Mouse (Mus musculus): ENCODE results near the gene Ttc28. TPM values are rescaled to one million over a fixed set of nuclear protein-coding genes. Genes with fewer than 3 reads are reported as not detected.

Gene Ttc28
- polyA plus RNA-seq, 1 experiment from 2014 or later: 14.5 TPM

- H3K27ac ChIP-seq: peak overlapping the region; percentile 68
- peaks cover 38% of the 10 kb centered on the region for H3K36me3 ChIP-seq
- WGBS: 55% methylated on average over 12 of the region's 12 CpGs
- no peaks in the 10 kb centered on the region for H3K9me3 ChIP-seq
- DNase-seq (ENCODE audit: low spot score): no peak
- peaks cover 54% of the 10 kb centered on the region for H3K27me3 ChIP-seq (ENCODE audit: insufficient read depth, poor library complexity, severe bottlenecking)
- H3K4me1 ChIP-seq (replicated peaks): peaks cover 83% of the 10 kb centered on the region
- no peak overlapping the region for H3K4me3 ChIP-seq
Observed at GRCm38 (mm10) chr5:111229041-111229394, 349.4 kb downstream of the Ttc28 start.

- Histone ChIP-seq H3K4me1 (replicated peaks) (peaks cover 88% of the 10 kb centered on the region), H3K9me3 (no peaks in the 10 kb centered on the region), H3K27ac (peak overlapping the region; percentile 68), H3K27me3 (ENCODE audit: insufficient read depth, poor library complexity, severe bottlenecking) (peaks cover 48% of the 10 kb centered on the region), H3K4me3 (no peak overlapping the region), H3K36me3 (peaks cover 33% of the 10 kb centered on the region)
- DNase-seq (ENCODE audit: low spot score): no peak
- WGBS: 34% methylated on average over 3 of the region's 3 CpGs
Observed at GRCm38 (mm10) chr5:111229671-111230070, 350.1 kb downstream of the Ttc28 start.

GRCm38 (mm10) chr5:111231044-111231443, 351.4 kb downstream of the Ttc28 start:
- Histone ChIP-seq H3K27ac (peak overlapping the region; percentile 67; the same call in 1 of the 2 replicates), H3K4me3 (no peak overlapping the region), H3K27me3 (ENCODE audit: insufficient read depth, poor library complexity, severe bottlenecking) (peaks cover 35% of the 10 kb centered on the region), H3K4me1 (replicated peaks) (peaks cover 93% of the 10 kb centered on the region), H3K9me3 (no peaks in the 10 kb centered on the region), H3K36me3 (peaks cover 29% of the 10 kb centered on the region; the same call in 1 of the 2 replicates)
- no peak for DNase-seq (ENCODE audit: low spot score)
- 66% methylated on average over 13 of the region's 13 CpGs for WGBS

GRCm38 (mm10) chr5:111231769-111232168, 352.2 kb downstream of the Ttc28 start:
- Histone ChIP-seq H3K4me3 (no peak overlapping the region), H3K36me3 (peaks cover 28% of the 10 kb centered on the region), H3K27me3 (ENCODE audit: insufficient read depth, poor library complexity, severe bottlenecking) (peaks cover 28% of the 10 kb centered on the region), H3K27ac (peak overlapping the region; percentile 64), H3K4me1 (replicated peaks) (peaks cover 87% of the 10 kb centered on the region), H3K9me3 (no peaks in the 10 kb centered on the region)
- no peak for DNase-seq (ENCODE audit: low spot score)
- WGBS: 33% methylated on average over 1 of the region's 1 CpGs

GRCm38 (mm10) chr5:111233022-111233709, 353.6 kb downstream of the Ttc28 start:
- H3K27ac ChIP-seq: peak overlapping the region; percentile 46
- no peaks in the 10 kb centered on the region for H3K9me3 ChIP-seq
- no peak overlapping the region for H3K4me3 ChIP-seq
- 69% methylated on average over 24 of the region's 24 CpGs for WGBS
- peaks cover 32% of the 10 kb centered on the region for H3K36me3 ChIP-seq
- DNase-seq (ENCODE audit: low spot score): no peak
- peaks cover 21% of the 10 kb centered on the region for H3K27me3 ChIP-seq (ENCODE audit: insufficient read depth, poor library complexity, severe bottlenecking)
- H3K4me1 ChIP-seq (replicated peaks): peaks cover 73% of the 10 kb centered on the region

GRCm38 (mm10) chr5:111235131-111235530, 355.5 kb downstream of the Ttc28 start:
- peak overlapping the region; percentile 35 for H3K27ac ChIP-seq
- 91% methylated on average over 12 of the region's 12 CpGs for WGBS
- no peak for DNase-seq (ENCODE audit: low spot score)

GRCm38 (mm10) chr5:111237176-111237636, 357.6 kb downstream of the Ttc28 start:
- Histone ChIP-seq H3K4me3 (no peak overlapping the region), H3K4me1 (replicated peaks) (peaks cover 42% of the 10 kb centered on the region), H3K27ac (no peak overlapping the region), H3K9me3 (no peaks in the 10 kb centered on the region), H3K36me3 (peaks cover 31% of the 10 kb centered on the region), H3K27me3 (ENCODE audit: insufficient read depth, poor library complexity, severe bottlenecking) (peaks cover 20% of the 10 kb centered on the region)
- WGBS: 91% methylated on average over 9 of the region's 9 CpGs
- no peak for DNase-seq (ENCODE audit: low spot score)

More at GRCm38 (mm10) chr5:111235131-111235530, 355.5 kb downstream of the Ttc28 start:
- no peaks in the 10 kb centered on the region for H3K9me3 ChIP-seq
- peaks cover 21% of the 10 kb centered on the region for H3K27me3 ChIP-seq (ENCODE audit: insufficient read depth, poor library complexity, severe bottlenecking)
- no peak overlapping the region for H3K4me3 ChIP-seq
- peaks cover 36% of the 10 kb centered on the region for H3K36me3 ChIP-seq
- H3K4me1 ChIP-seq (replicated peaks): peaks cover 61% of the 10 kb centered on the region

GRCm38 (mm10) chr5:111239223-111239622, 359.6 kb downstream of the Ttc28 start:
- Histone ChIP-seq H3K4me3 (no peak overlapping the region), H3K27me3 (ENCODE audit: insufficient read depth, poor library complexity, severe bottlenecking) (peaks cover 18% of the 10 kb centered on the region; the same call in 1 of the 2 replicates), H3K9me3 (no peaks in the 10 kb centered on the region), H3K36me3 (peaks cover 31% of the 10 kb centered on the region), H3K27ac (no peak overlapping the region), H3K4me1 (replicated peaks) (peaks cover 46% of the 10 kb centered on the region)
- no peak for DNase-seq (ENCODE audit: low spot score)
- 45% methylated on average over 7 of the region's 7 CpGs for WGBS

GRCm38 (mm10) chr5:111243447-111244040, 363.9 kb downstream of the Ttc28 start:
- H3K27me3 ChIP-seq (ENCODE audit: insufficient read depth, poor library complexity, severe bottlenecking): peaks cover 15% of the 10 kb centered on the region; the same call in 1 of the 2 replicates
- no peaks in the 10 kb centered on the region for H3K9me3 ChIP-seq
- H3K27ac ChIP-seq: 0 out of 2 replicates have a peak overlapping the region, but pooled peaks have one; percentile 59
- H3K36me3 ChIP-seq: peaks cover 11% of the 10 kb centered on the region
- peaks cover 49% of the 10 kb centered on the region for H3K4me1 ChIP-seq (replicated peaks)
- WGBS: 17% methylated on average over 14 of the region's 14 CpGs
- DNase-seq (ENCODE audit: low spot score): peak; percentile 69
- H3K4me3 ChIP-seq: 0 out of 2 replicates have a peak overlapping the region, but pooled peaks have one; percentile 7

GRCm38 (mm10) chr5:111244061-111244460, 364.5 kb downstream of the Ttc28 start:
- DNase-seq (ENCODE audit: low spot score): no peak
- Histone ChIP-seq H3K36me3 (peaks cover 10% of the 10 kb centered on the region), H3K27ac (peak overlapping the region; percentile 59; the same call in 1 of the 2 replicates), H3K27me3 (ENCODE audit: insufficient read depth, poor library complexity, severe bottlenecking) (peaks cover 15% of the 10 kb centered on the region; the same call in 1 of the 2 replicates), H3K9me3 (no peaks in the 10 kb centered on the region), H3K4me1 (replicated peaks) (peaks cover 49% of the 10 kb centered on the region), H3K4me3 (no peak overlapping the region)
- WGBS: 40% methylated on average over 9 of the region's 9 CpGs

GRCm38 (mm10) chr5:111247571-111248265, 368.1 kb downstream of the Ttc28 start:
- peaks cover 3% of the 10 kb centered on the region; the same call in 1 of the 2 replicates for H3K27me3 ChIP-seq (ENCODE audit: insufficient read depth, poor library complexity, severe bottlenecking)
- 86% methylated on average over 10 of the region's 10 CpGs for WGBS
- H3K27ac ChIP-seq: peak overlapping the region; percentile 47; the same call in 1 of the 2 replicates
- H3K4me3 ChIP-seq: no peak overlapping the region
- H3K9me3 ChIP-seq: no peaks in the 10 kb centered on the region
- H3K36me3 ChIP-seq: no peaks in the 10 kb centered on the region
- peaks cover 51% of the 10 kb centered on the region for H3K4me1 ChIP-seq (replicated peaks)
- no peak for DNase-seq (ENCODE audit: low spot score)

GRCm38 (mm10) chr5:111252147-111252546, 372.5 kb downstream of the Ttc28 start:
- peaks cover 14% of the 10 kb centered on the region for H3K27me3 ChIP-seq (ENCODE audit: insufficient read depth, poor library complexity, severe bottlenecking)
- no peak overlapping the region for H3K27ac ChIP-seq
- peaks cover 61% of the 10 kb centered on the region for H3K4me1 ChIP-seq (replicated peaks)
- DNase-seq (ENCODE audit: low spot score): no peak
- WGBS: 71% methylated on average over 3 of the region's 3 CpGs
- no peaks in the 10 kb centered on the region for H3K9me3 ChIP-seq
- H3K4me3 ChIP-seq: no peak overlapping the region
- H3K36me3 ChIP-seq: no peaks in the 10 kb centered on the region
